Mouse (Mus musculus) limb, embryonic 14.5 days (tissue): ENCODE measurements around the gene Cplx3. TPM values are rescaled to one million over a fixed set of nuclear protein-coding genes. Genes with fewer than 3 reads are reported as not detected.

Experiments used
- ATAC-seq: fragments of 200-750 bp; cut with Nextera tagmentation; 2 replicates; pipeline ENCODE4 v1.8.0; 2017; ENCODE audit warnings: low read depth, moderate number of reproducible peaks, moderate TSS enrichment; ENCODE audit not compliant: low FRiP score
- DNase-seq: peaks from one replicate; pipeline ENCODE4 v3.0.0-alpha.2; 2015; ENCODE audit warnings: low spot score
- H3K27ac ChIP-seq: fragments of 300-500 bp; sonication (generic); replicated peaks from 2 replicates; pipeline ENCODE4 v1.5.1; 2014; ENCODE audit warnings: low read depth, mild to moderate bottlenecking, low read length, moderate library complexity, mixed read lengths
- H3K27me3 ChIP-seq: fragments of 300-500 bp; sonication (generic); 2 replicates; pipeline ENCODE4 v1.6.1; 2014; ENCODE audit warnings: low read length, mixed read lengths; ENCODE audit not compliant: control insufficient read depth, insufficient read depth
- H3K36me3 ChIP-seq: fragments of 300-500 bp; sonication (generic); 2 replicates; pipeline ENCODE4 v1.6.1; 2014; ENCODE audit warnings: mild to moderate bottlenecking, low read length, moderate library complexity, mixed read lengths; ENCODE audit not compliant: control insufficient read depth, insufficient read depth
- H3K4me1 ChIP-seq: fragments of 300-500 bp; sonication (generic); 2 replicates; pipeline ENCODE4 v1.6.1; 2014; ENCODE audit warnings: antibody characterized with exemption, low read length, mixed read lengths; ENCODE audit not compliant: control insufficient read depth, insufficient read depth
- H3K4me2 ChIP-seq: fragments of 300-500 bp; sonication (generic); replicated peaks from 2 replicates; pipeline ENCODE4 v1.6.1; 2014; ENCODE audit warnings: low read depth, mild to moderate bottlenecking, low read length, moderate library complexity; ENCODE audit not compliant: severe bottlenecking
- H3K4me3 ChIP-seq: fragments of 300-500 bp; sonication (generic); replicated peaks from 2 replicates; pipeline ENCODE4 v1.5.1; 2014; ENCODE audit warnings: low read length
- H3K9ac ChIP-seq: fragments of 300-500 bp; sonication (generic); 2 replicates; pipeline ENCODE4 v1.6.1; 2014; ENCODE audit warnings: mild to moderate bottlenecking, low read depth, low read length, moderate library complexity; ENCODE audit not compliant: severe bottlenecking
- H3K9me3 ChIP-seq: fragments of 300-500 bp; sonication (generic); 2 replicates; pipeline ENCODE4 v1.6.1; 2016; ENCODE audit warnings: low read length; ENCODE audit not compliant: control insufficient read depth
- POLR2A ChIP-seq: fragments of 200-500 bp; IDR thresholded peaks from 2 replicates; pipeline ENCODE4 v1.8.0; 2012; ENCODE audit warnings: inconsistent platforms, mild to moderate bottlenecking, moderate library complexity, borderline replicate concordance; ENCODE audit not compliant: insufficient read depth, insufficient read length; ENCODE audit errors: extremely low read depth
- WGBS: fragments of 180-500 bp; shearing (Covaris S2); extraction: QIAGEN DNeasy Blood & Tissue Kit; methylation state at CpG from one replicate; pipeline ENCODE4 v1.1.7; 2014; 5-methylcytosine and 5-hydroxymethylcytosine counted together
- polyA plus RNA-seq, 2 experiments: library from polyadenylated mRNA; depleted of rRNA in 1 of 2; stranded (reverse) in 1 of 2; unstranded in 1 of 2; fragments of >200 nt; fragmentation: Nextera tagmentation in 1 of 2; extraction: Ambion mirVana in 1 of 2; gene quantifications; 2 replicates each; pipeline versions ENCODE4 v1.2.1 to v1.2.3; 2012 to 2014

Cplx3 gene
- polyA plus RNA-seq, 2 experiments, result not detected

GRCm38 (mm10) chr9:57620674-57621073, 14.6 kb upstream of the Cplx3 start, which contains the start of gene Lman1l:
Gene Lman1l (minus strand): TSS chr9:57620774.
- no peaks in the 10 kb centered on the region for H3K9me3 ChIP-seq
- DNase-seq (no peak), ATAC-seq (no peak)
- no peak within 1 kb of the TSS for H3K4me2 ChIP-seq
- H3K4me3 ChIP-seq, result no peak within 1 kb of the TSS
- 91% methylated on average over 5 of the region's 5 CpGs for WGBS
- H3K27me3 ChIP-seq, result no peaks in the 10 kb centered on the region
- H3K9ac ChIP-seq, result no peak within 1 kb of the TSS
- no peak within 1 kb of the TSS for H3K27ac ChIP-seq
- H3K36me3 ChIP-seq, result peaks cover 14% of the 10 kb centered on the region
- H3K4me1 ChIP-seq, result no peaks in the 10 kb centered on the region
- TF ChIP-seq POLR2A, result no peak

DNA sequence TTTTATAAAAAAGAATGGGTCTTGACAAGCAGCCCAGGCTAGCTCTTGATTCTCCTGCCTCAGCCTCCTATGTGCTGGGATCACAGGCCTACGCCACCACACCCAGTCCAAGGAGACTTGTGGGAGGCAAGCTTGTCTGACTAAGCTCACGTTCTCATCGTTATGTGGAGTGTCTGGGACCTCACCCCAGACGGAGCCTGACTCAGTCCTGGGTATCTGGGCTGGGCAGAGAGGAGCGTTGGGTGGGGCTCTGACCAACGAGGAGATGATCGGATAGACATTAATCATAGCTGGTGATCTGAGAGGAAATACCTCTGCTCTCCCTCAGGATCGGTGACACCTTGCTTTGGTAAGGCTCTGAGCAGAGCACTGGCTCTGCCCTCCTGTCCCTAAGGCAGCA, 12.8 kb upstream of the Cplx3 start:
- H3K9me3 ChIP-seq, result no peaks in the 10 kb centered on the region
- TF ChIP-seq POLR2A, result no peak
- no peaks in the 10 kb centered on the region for H3K36me3 ChIP-seq
- no peak overlapping the region for H3K27ac ChIP-seq
- no peak for ATAC-seq
- H3K4me3 ChIP-seq, result no peak overlapping the region
- H3K4me1 ChIP-seq, result no peaks in the 10 kb centered on the region
- WGBS, result 67% methylated on average over 8 of the region's 8 CpGs
- no peaks in the 10 kb centered on the region for H3K27me3 ChIP-seq
- no peak for DNase-seq
- H3K4me2 ChIP-seq, result no peak overlapping the region
- no peak overlapping the region for H3K9ac ChIP-seq

DNA sequence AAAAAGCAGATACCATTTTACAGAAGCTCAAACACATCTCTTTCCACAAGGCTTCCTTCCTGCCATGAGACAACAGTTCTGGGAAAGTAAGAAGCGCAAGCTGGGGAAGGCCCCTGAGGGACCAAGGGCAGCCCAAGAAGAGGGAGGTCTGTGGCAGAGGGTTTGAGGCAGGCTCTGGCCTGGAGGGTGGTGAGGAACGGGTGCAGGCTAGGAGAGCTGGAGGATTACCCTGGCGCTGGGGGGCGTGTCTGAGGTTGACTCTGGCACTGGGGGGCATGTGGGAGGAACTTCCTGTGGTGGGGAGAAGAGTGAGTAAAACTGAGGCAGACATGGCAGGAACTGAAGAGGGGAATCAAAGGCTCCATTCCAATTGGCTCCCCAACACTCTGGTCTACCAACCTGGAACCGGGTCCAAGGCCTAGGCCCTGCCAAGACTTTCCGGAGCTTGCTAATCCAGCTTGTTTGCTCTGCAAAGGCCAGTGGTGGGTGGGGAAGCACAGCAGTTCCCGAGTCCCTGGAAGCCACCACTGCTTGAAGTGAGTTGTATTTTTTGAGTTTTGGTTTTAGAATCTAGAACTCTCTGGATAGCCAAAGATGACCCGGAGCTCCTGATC, 11.6 kb upstream of the Cplx3 start:
- Histone ChIP-seq H3K9ac (no peak overlapping the region), H3K4me2 (no peak overlapping the region), H3K9me3 (no peaks in the 10 kb centered on the region), H3K4me1 (no peaks in the 10 kb centered on the region), H3K36me3 (no peaks in the 10 kb centered on the region), H3K27me3 (no peaks in the 10 kb centered on the region), H3K4me3 (no peak overlapping the region), H3K27ac (no peak overlapping the region)
- ATAC-seq (no peak), DNase-seq (no peak)
- no peak for TF ChIP-seq POLR2A
- WGBS, result 72% methylated on average over 8 of the region's 8 CpGs

DNA sequence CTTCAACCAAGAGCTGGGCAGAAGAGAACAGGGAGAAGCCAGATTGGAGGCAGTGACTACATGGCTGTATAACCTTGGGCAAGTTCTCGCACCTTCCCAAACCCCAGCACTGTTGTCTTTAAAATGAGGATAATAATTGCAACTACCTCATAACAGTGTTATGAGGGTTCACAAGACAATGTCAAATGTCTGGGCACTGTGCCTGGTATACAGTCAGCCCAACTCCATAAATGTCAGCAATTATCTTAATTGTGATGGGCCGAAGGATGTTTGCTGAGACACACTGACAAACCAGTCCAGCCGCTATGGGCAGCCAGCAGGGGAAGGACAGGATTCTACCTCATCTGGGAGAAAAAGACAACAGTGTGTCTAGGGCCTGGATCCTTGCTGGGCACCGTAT, 8.7 kb upstream of the Cplx3 start:
- H3K27me3 ChIP-seq, result no peaks in the 10 kb centered on the region
- no peak overlapping the region for H3K27ac ChIP-seq
- H3K4me2 ChIP-seq, result no peak overlapping the region
- H3K4me3 ChIP-seq, result no peak overlapping the region
- H3K9me3 ChIP-seq, result no peaks in the 10 kb centered on the region
- ATAC-seq (no peak), DNase-seq (no peak)
- 78% methylated on average over 4 of the region's 4 CpGs for WGBS
- no peaks in the 10 kb centered on the region for H3K4me1 ChIP-seq
- no peak for TF ChIP-seq POLR2A
- no peak overlapping the region for H3K9ac ChIP-seq
- no peaks in the 10 kb centered on the region for H3K36me3 ChIP-seq

- WGBS, result 80% methylated on average over 7 of the region's 7 CpGs
- Histone ChIP-seq H3K9me3 (no peaks in the 10 kb centered on the region), H3K9ac (no peak overlapping the region), H3K27me3 (no peaks in the 10 kb centered on the region), H3K27ac (no peak overlapping the region), H3K36me3 (no peaks in the 10 kb centered on the region), H3K4me1 (no peaks in the 10 kb centered on the region), H3K4me2 (no peak overlapping the region), H3K4me3 (no peak overlapping the region)
- ATAC-seq (no peak), DNase-seq (no peak)
- no peak for TF ChIP-seq POLR2A
These were observed 7.9 kb upstream of the Cplx3 start for GRCm38 (mm10) chr9:57613975-57614374.
